Mouse (Mus musculus) C2C12 (cell line): ENCODE data around the gene Sfxn4. TPM values are rescaled to one million over a fixed set of nuclear protein-coding genes. Genes with fewer than 3 reads are reported as not detected.

Source experiments
- H3K27me3 ChIP-seq: one replicate; pipeline ENCODE4 v1.6.1; 2011; ENCODE audit not compliant: control insufficient read depth, insufficient read depth, insufficient read length
- H3K36me3 ChIP-seq: one replicate; pipeline ENCODE4 v1.6.1; 2011; ENCODE audit not compliant: control insufficient read depth, insufficient read depth
- H3K4me3 ChIP-seq: one replicate; pipeline ENCODE4 v1.5.1; 2011; ENCODE audit warnings: mild to moderate bottlenecking, control low read depth; ENCODE audit not compliant: poor library complexity, insufficient read depth, severe bottlenecking
- H3K79me2 ChIP-seq: one replicate; pipeline ENCODE4 v1.6.1; 2011; ENCODE audit not compliant: control insufficient read depth, insufficient read depth
- H3K79me3 ChIP-seq: one replicate; pipeline ENCODE4 v1.6.1; 2011; ENCODE audit warnings: low read depth, control low read depth
- H3ac ChIP-seq: one replicate; pipeline ENCODE3; 2011; ENCODE audit warnings: low read depth; ENCODE audit not compliant: control insufficient read depth, insufficient read length
- CEBPB ChIP-seq: IDR thresholded peaks from one replicate; pipeline ENCODE4 v1.6.1; 2011; ENCODE audit warnings: low read depth, mild to moderate bottlenecking, control low read depth, moderate library complexity
- CTCF ChIP-seq: IDR thresholded peaks from one replicate; pipeline ENCODE4 v1.5.1; 2011; ENCODE audit not compliant: control insufficient read depth, insufficient read depth, insufficient read length
- FOSL1 ChIP-seq: IDR thresholded peaks from one replicate; pipeline ENCODE4 v1.8.0; 2011; ENCODE audit warnings: mild to moderate bottlenecking, low read length; ENCODE audit not compliant: poor library complexity, insufficient read depth, severe bottlenecking
- MAX ChIP-seq: IDR thresholded peaks from one replicate; pipeline ENCODE4 v1.6.1; 2011; ENCODE audit warnings: mild to moderate bottlenecking, control low read depth
- MYOD1 ChIP-seq: IDR thresholded peaks from one replicate; pipeline ENCODE4 v1.6.1; 2011; ENCODE audit warnings: low read depth; ENCODE audit not compliant: control insufficient read depth, insufficient read length
- MYOG ChIP-seq: IDR thresholded peaks from one replicate; pipeline ENCODE4 v1.6.1; 2011; ENCODE audit not compliant: control insufficient read depth, insufficient read length; ENCODE audit errors: extremely low read depth
- USF1 ChIP-seq: IDR thresholded peaks from one replicate; pipeline ENCODE4 v1.6.1; 2011; ENCODE audit warnings: low read depth, mild to moderate bottlenecking, control low read depth, moderate library complexity
- polyA plus RNA-seq: library from polyadenylated mRNA; unstranded; fragments of >200 nt; fragmentation: generic; extraction: Trizol; gene quantifications from one replicate; pipeline ENCODE4 v1.2.1, GENCODE M21; 2012; ENCODE audit warnings: missing spikeins

The Sfxn4 gene
- polyA plus RNA-seq, 1 experiment: 1.8 TPM

DNA sequence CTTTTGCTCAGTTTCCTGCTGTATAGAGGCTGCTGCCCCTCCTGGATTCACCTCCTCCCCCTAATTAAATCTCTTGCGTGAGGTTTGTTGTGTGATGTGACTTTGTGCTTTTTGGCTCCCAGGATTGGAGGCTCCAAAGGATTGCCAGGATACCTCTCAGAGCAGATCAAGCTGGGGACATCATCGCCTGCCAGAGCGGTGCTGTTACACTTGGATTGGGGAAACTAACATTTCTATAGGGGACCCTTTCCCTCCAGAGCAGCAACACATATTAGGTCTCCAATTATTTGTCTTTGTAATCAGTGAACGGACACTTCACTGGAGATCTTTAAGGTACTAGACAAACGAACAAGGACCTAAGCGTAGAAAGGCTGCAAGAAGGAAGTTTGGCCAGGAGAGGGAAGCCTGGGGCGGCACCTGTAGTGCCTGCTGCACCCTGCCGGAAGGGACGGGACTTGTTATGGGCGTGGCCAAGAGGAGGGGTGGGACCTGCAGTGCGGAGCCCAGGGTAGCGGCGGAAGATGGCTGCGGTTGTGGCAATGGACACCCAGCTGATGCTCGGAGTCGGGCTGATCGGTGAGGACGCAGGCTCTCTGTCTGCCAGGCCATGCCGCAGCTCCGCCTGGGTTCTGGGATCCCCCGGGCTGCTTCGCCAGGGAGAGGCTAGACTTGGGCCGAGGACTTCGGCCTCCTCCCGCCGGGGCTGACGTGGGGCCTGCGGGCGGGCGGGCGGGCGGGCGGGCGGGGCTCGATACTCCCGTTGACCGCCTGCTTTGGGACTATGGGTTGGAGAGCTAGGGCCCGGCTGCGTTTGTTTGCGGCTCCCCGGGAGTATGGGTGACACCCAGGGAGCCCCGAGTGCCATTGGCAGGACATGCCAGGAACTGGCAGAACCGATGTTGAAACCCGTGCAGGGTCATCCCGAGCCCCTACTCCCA lies 49.9 kb downstream of the Sfxn4 start, which contains the start of gene Fam45a:
Gene Fam45a (plus strand): TSS at position 488 of the 938 bp plus-strand sequence.
- Histone ChIP-seq H3ac (peak within 1 kb of the TSS; percentile 67), H3K4me3 (peak within 1 kb of the TSS; percentile 56), H3K27me3 (no peaks in the 10 kb centered on the region), H3K36me3 (no peaks in the 10 kb centered on the region), H3K79me2 (peaks cover 15% of the 10 kb centered on the region), H3K79me3 (peaks cover 6% of the 10 kb centered on the region)
- TF ChIP-seq MAX (peak; percentile 61), CTCF (peak; percentile 63), FOSL1 (no peak)

- Histone ChIP-seq H3K4me3 (no peak overlapping the region), H3K27me3 (no peaks in the 10 kb centered on the region), H3K79me2 (peaks cover 15% of the 10 kb centered on the region), H3K36me3 (no peaks in the 10 kb centered on the region), H3ac (no peak overlapping the region), H3K79me3 (peaks cover 6% of the 10 kb centered on the region)
- TF ChIP-seq USF1 (no peak), CEBPB (no peak), MYOD1 (no peak), MAX (no peak), CTCF (no peak), FOSL1 (no peak), MYOG (no peak)
Observed at GRCm38 (mm10) chr19:60809927-60810326, 51.4 kb downstream of the Sfxn4 start.

- Histone ChIP-seq H3K4me3 (no peak overlapping the region), H3K79me3 (no peaks in the 10 kb centered on the region), H3ac (no peak overlapping the region), H3K27me3 (peaks cover 4% of the 10 kb centered on the region), H3K79me2 (no peaks in the 10 kb centered on the region), H3K36me3 (no peaks in the 10 kb centered on the region)
- no peak for TF ChIP-seq FOSL1
- no peak for TF ChIP-seq USF1
- TF ChIP-seq MYOD1: no peak
- no peak for TF ChIP-seq CTCF
- no peak for TF ChIP-seq MAX
- no peak for TF ChIP-seq CEBPB
- no peak for TF ChIP-seq MYOG
Observed at GRCm38 (mm10) chr19:60804903-60805302, 56.4 kb downstream of the Sfxn4 start.

DNA sequence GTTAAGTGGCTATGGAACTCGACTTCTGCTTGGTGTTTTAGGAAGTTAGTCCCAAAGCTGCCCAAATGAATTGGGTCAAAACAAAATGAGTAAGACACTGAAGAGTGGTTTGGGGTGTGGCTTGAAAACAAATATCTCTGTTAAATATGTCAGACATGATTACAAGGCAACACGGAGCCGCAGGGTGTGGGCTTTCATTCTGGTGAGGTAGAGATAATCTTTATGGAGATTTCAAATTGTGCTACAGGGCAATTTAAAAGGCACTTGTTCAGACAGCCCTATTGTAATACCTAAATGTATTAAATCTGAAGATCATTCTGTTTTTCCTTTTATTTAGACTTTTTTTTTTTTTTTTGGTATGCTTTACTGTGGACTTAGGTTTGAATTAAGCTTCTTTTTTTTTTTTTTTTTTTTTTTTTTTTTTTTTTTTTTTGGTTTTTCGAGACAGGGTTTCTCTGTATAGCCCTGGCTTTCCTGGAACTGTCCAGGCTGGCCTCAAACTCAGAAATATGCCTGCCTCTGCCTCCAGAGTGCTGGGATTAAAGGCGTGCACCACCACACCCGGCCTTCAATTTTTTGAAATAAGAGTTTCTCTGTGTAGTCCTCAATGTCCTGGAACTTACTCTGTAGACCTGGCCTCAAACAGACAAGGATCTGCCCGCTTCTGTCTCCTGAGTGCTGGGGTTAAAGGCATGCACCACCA lies 61.3 kb downstream of the Sfxn4 start:
- Histone ChIP-seq H3K36me3 (no peaks in the 10 kb centered on the region), H3K79me3 (no peaks in the 10 kb centered on the region), H3K4me3 (no peak overlapping the region), H3K27me3 (peaks cover 4% of the 10 kb centered on the region), H3K79me2 (no peaks in the 10 kb centered on the region), H3ac (no peak overlapping the region)
- TF ChIP-seq MYOG (no peak), USF1 (no peak), FOSL1 (no peak), CEBPB (no peak), CTCF (no peak)

DNA sequence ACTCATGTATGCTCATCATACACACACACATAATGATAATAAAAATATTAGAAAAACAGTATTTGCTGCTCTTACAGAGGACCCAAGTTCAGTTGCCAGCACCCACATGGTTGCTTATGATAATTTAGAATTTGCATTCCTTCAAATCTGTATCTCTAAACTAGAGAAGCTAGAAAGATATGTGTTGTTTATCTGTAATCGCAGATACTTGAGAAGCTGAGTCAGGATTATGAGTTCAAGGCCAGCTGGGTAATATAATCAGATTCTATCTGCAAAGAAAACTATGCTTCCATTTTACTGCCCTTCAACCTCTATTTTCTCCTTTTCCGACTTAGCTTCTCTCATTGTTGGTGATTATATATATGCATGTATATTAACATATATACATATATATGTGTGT lies 63.9 kb downstream of the Sfxn4 start:
- Histone ChIP-seq H3K27me3 (peaks cover under 1% of the 10 kb centered on the region), H3ac (no peak overlapping the region), H3K79me3 (no peaks in the 10 kb centered on the region), H3K4me3 (no peak overlapping the region), H3K36me3 (no peaks in the 10 kb centered on the region), H3K79me2 (no peaks in the 10 kb centered on the region)
- no peak for TF ChIP-seq MYOG
- TF ChIP-seq CEBPB: no peak
- TF ChIP-seq CTCF: no peak
- TF ChIP-seq FOSL1: no peak
- TF ChIP-seq MAX: no peak
- TF ChIP-seq MYOD1: no peak
- TF ChIP-seq USF1: no peak

DNA sequence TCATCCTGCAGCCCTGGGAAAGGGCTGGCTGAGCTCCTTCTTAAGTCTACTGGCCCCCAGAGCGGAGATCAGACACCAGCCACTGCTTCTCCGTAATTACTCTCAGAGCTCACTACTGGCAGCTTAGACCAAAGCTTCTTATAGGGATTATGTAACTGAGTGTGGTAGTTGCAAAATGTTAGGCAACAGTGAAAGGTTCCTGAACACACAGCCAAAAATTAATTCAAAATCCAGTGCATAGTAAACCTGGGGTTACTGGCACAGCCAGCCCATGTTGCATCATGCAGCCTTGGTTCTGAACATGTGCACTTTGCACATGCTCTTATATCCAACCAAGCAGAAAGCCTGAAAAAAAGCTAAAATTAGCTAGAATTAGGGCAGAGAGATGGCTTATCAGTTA lies 66.0 kb downstream of the Sfxn4 start:
- Histone ChIP-seq H3K36me3 (no peaks in the 10 kb centered on the region), H3K4me3 (no peak overlapping the region), H3K79me3 (peaks cover 2% of the 10 kb centered on the region), H3K27me3 (no peaks in the 10 kb centered on the region), H3ac (no peak overlapping the region), H3K79me2 (peaks cover 4% of the 10 kb centered on the region)
- TF ChIP-seq CTCF: no peak
- no peak for TF ChIP-seq FOSL1
- no peak for TF ChIP-seq MYOG
- no peak for TF ChIP-seq CEBPB
- no peak for TF ChIP-seq MAX
- no peak for TF ChIP-seq MYOD1
- no peak for TF ChIP-seq USF1
